Mouse (Mus musculus): ENCODE data around the gene Usp3. TPM values are rescaled to one million over a fixed set of nuclear protein-coding genes. Genes with fewer than 3 reads are reported as not detected.

The Usp3 gene
- total RNA-seq (2023): 10 to 100 TPM; 68.4 to 96.0 TPM

DNA sequence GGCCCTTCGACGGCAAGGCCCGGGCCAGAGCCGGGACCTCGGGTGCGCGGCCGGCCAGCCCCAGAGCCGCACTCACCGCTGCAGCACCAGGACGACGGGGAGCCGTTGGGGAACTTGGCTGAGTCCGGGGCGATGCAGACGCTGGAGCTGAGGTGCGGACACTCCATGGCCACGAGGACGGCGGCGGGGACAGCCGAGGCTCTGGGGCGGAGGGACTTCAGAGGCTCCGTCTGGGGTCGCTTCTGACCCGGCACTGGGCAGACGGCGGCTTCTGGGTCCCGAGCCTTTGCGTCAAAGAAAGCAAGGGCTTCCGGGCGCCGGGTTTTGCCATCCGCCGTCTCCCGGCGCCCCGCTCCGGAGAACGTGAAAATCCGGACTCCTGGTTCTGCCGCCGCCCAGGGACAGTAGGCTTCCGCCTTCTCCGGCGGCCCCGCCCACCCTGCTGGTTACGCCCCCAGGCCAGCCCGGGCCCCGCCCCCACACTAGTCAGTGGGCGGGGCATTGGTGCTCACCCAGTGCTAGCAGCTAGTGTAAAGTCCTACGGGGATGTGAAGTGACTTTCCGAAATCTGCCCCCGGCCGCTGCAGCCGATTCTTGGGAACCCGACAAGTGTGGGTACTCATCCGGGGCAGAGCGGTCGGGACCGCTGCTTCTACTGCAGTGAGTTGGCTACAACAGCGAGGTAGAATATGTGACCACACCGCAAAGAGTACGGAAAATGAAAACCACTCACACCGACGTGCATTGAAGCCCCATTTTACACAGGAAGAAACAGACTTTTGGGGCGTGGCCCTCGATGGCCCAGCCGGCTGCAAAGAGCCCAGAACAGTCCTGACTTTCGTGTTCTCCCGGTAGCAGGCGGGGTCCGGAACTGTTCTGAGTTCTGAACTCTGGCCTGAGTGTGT is at the start of gene Usp3:
Gene Usp3, minus strand, starts transcription at position 435 of the 905 bp plus-strand sequence.

DNA sequence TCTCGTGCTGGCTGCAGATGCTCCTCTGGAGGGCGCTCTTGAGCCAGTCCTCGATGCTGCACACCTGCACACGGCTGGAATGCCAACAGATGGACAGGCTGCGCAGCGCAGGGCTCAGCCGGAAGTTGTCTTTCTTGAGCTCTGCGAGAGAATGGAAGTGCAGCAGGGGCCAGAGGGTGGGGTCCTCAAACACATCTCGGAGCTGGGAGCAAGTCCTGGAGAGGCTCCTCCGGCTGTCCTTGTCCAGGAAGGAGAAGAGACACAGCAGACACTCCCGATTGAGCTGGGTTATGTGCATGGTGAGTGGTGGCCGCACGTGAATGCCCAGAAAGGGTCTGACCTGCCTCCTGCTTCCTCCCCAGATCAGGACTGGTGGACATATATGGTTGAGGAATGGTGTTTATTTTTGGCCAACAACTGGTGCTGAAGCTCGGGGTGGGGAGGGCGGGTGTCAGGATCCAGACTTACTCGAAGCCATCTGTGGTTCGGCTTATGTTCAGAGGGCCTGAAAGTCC is 78.6 kb downstream of the Usp3 start, which contains the start of gene Fbxl22:
Gene Fbxl22, minus strand, starts transcription at position 338 of the 515 bp plus-strand sequence.

Other genes with a start within 250 kb of the Usp3 start
- gene Herc1, start 242.7 kb downstream of the Usp3 start, total RNA-seq (2023): 10 to 100 TPM; 74.1 to 86.4 TPM
- gene Fbxl22, start 78.5 kb downstream of the Usp3 start, total RNA-seq (2023): 1 to 10 TPM; 1.5 to 2.2 TPM
- under 1 TPM; 0.24 to 0.53 TPM for gene Car12, start 120.5 kb upstream of the Usp3 start, total RNA-seq (2023)
- gene Aph1b, start 202.3 kb upstream of the Usp3 start, total RNA-seq (2023): 10 to 100 TPM; 30.4 to 30.7 TPM
- gene Gm10647, start 203.9 kb upstream of the Usp3 start, total RNA-seq (2023): under 1 TPM in 1 of 2 experiments, not detected in 1; 0.26 TPM
- 10 to 100 TPM in 1 of 2 experiments, 1 to 10 TPM in 1; 9.0 to 10.7 TPM for gene Aph1c, start 241.6 kb upstream of the Usp3 start, total RNA-seq (2023)

All from neutrophil, adult 83 days (primary cell).